Mouse (Mus musculus): ENCODE results near the gene Atp6v0d1. TPM values are rescaled to one million over a fixed set of nuclear protein-coding genes. Genes with fewer than 3 reads are reported as not detected.
"Not testable (repeated sequence)": the region's sequence is repeated elsewhere in the genome, so short reads cannot be mapped to it uniquely, and the experiment has no call there.

Atp6v0d1 gene
- 10 to 100 TPM; 37.3 to 40.9 TPM for total RNA-seq (2021)
- long read RNA-seq, experiment 1, transcript Atp6v0d1-201 (8 exons, 1,629 nt): major isoform, 27 of 33 reads
- long read RNA-seq, experiment 1, partial matches to known transcripts: 6 of 33 reads
- long read RNA-seq, experiment 1, other reads (novel, unspliced or antisense): 0 of 33 reads
- long read RNA-seq, experiment 2, transcript Atp6v0d1-201 (8 exons, 1,629 nt): major isoform, 45 of 50 reads
- long read RNA-seq, experiment 2, partial matches to known transcripts: 3 of 50 reads
- long read RNA-seq, experiment 2, other reads (novel, unspliced or antisense): 2 of 50 reads

GRCm38 (mm10) chr8:105565952-105566702 is at the start of gene Atp6v0d1:
Gene Atp6v0d1, minus strand, starts transcription at chr8:105566047.
- intact Hi-C loops (cut with DNase I): loop anchor here (5.0 kb wide), 2 partner anchors 41 to 121 kb away; partner anchors contain the start of genes Carmil2 and Ripor1
- peak; percentile 99 to 100 for DNase-seq

GRCm38 (mm10) chr8:105613830-105614511 is 48.1 kb upstream of the Atp6v0d1 start:
- DNase-seq: peak; percentile 51 to 71
- intact Hi-C loops (cut with DNase I): no loop called here

- intact Hi-C loops (cut with DNase I): no loop called here
Observed at GRCm38 (mm10) chr8:105613037-105613436, 47.2 kb upstream of the Atp6v0d1 start.

GRCm38 (mm10) chr8:105611836-105612235 is 46.0 kb upstream of the Atp6v0d1 start:
- peak in 1 of 2 experiments; percentile 35 for DNase-seq
- intact Hi-C loops (cut with DNase I): no loop called here

More at GRCm38 (mm10) chr8:105613037-105613436, 47.2 kb upstream of the Atp6v0d1 start:
- DNase-seq: peak; percentile 51 to 62

- intact Hi-C loops (cut with DNase I): loop anchor here (5.0 kb wide), 1 partner anchor 42 kb away; the partner anchor contains the start of gene Atp6v0d1
- no peak for DNase-seq
Observed at GRCm38 (mm10) chr8:105609771-105610170, 43.9 kb upstream of the Atp6v0d1 start.

GRCm38 (mm10) chr8:105609355-105609754 is 43.5 kb upstream of the Atp6v0d1 start:
- DNase-seq: no peak
- intact Hi-C loops (cut with DNase I): loop anchor here (5.0 kb wide), 1 partner anchor 42 kb away; the partner anchor contains the start of gene Atp6v0d1

GRCm38 (mm10) chr8:105607684-105608083 is 41.8 kb upstream of the Atp6v0d1 start:
- DNase-seq: no peak
- intact Hi-C loops (cut with DNase I): loop anchor here (5.0 kb wide), 1 partner anchor 40 kb away; the partner anchor contains the start of gene Atp6v0d1

- intact Hi-C loops (cut with DNase I): loop anchor here (5.0 kb wide), 1 partner anchor 40 kb away; the partner anchor contains the start of gene Atp6v0d1
- DNase-seq: no peak
Observed at GRCm38 (mm10) chr8:105607062-105607461, 41.2 kb upstream of the Atp6v0d1 start.

- intact Hi-C loops (cut with DNase I): loop anchor here (5.0 kb wide), 1 partner anchor 39 kb away; the partner anchor contains the start of gene Atp6v0d1
- DNase-seq: peak; percentile 76 to 82
Observed at GRCm38 (mm10) chr8:105606189-105607023, 40.6 kb upstream of the Atp6v0d1 start.

- DNase-seq: peak in 1 of 2 experiments; percentile 49
- intact Hi-C loops (cut with DNase I): loop anchor here (5.0 kb wide), 1 partner anchor 38 kb away; the partner anchor contains the start of gene Atp6v0d1
Observed at GRCm38 (mm10) chr8:105605491-105606188, 39.8 kb upstream of the Atp6v0d1 start.

GRCm38 (mm10) chr8:105604804-105605381 is 39.0 kb upstream of the Atp6v0d1 start, which contains the start of gene Ripor1:
Gene Ripor1, plus strand, starts transcription at chr8:105605255.
- intact Hi-C loops (cut with DNase I): loop anchor here (5.0 kb wide), 1 partner anchor 38 kb away; the partner anchor contains the start of gene Atp6v0d1

GRCm38 (mm10) chr8:105602540-105602939 is 36.7 kb upstream of the Atp6v0d1 start:
- DNase-seq; intact Hi-C loops (cut with DNase I): not testable (repeated sequence)

More at GRCm38 (mm10) chr8:105604804-105605381, 39.0 kb upstream of the Atp6v0d1 start, which contains the start of gene Ripor1:
- DNase-seq: peak; percentile 56 to 60

GRCm38 (mm10) chr8:105601301-105601700 is 35.5 kb upstream of the Atp6v0d1 start:
- intact Hi-C loops (cut with DNase I): no loop called here
- no peak for DNase-seq

- intact Hi-C loops (cut with DNase I): no loop called here
- DNase-seq: no peak
Observed at GRCm38 (mm10) chr8:105598777-105599176, 32.9 kb upstream of the Atp6v0d1 start.

- intact Hi-C loops (cut with DNase I): loop anchor here (1.0 kb wide), 1 partner anchor 89 kb away; no protein-coding TSS in a partner anchor
Observed at GRCm38 (mm10) chr8:105596362-105597034, 30.7 kb upstream of the Atp6v0d1 start.

GRCm38 (mm10) chr8:105594451-105595242 is 28.8 kb upstream of the Atp6v0d1 start:
- intact Hi-C loops (cut with DNase I): no loop called here
- DNase-seq: no peak

More at GRCm38 (mm10) chr8:105596362-105597034, 30.7 kb upstream of the Atp6v0d1 start:
- peak; percentile 72 to 79 for DNase-seq

GRCm38 (mm10) chr8:105593859-105594258 is 28.0 kb upstream of the Atp6v0d1 start:
- DNase-seq: peak; percentile 27 to 51
- intact Hi-C loops (cut with DNase I): no loop called here
